Mouse (Mus musculus) hindlimb bud, embryonic 11.5 days (tissue): ENCODE results near the gene Abca14.
"Not testable (repeated sequence)": the region's sequence is repeated elsewhere in the genome, so short reads cannot be mapped to it uniquely, and the experiment has no call there.

Experiments
- DNase-seq: peaks from one replicate; pipeline ENCODE4 v3.0.0-alpha.2; 2012; ENCODE audit warnings: low read depth, low spot score; ENCODE audit errors: extremely low spot score

Gene Abca14

DNA sequence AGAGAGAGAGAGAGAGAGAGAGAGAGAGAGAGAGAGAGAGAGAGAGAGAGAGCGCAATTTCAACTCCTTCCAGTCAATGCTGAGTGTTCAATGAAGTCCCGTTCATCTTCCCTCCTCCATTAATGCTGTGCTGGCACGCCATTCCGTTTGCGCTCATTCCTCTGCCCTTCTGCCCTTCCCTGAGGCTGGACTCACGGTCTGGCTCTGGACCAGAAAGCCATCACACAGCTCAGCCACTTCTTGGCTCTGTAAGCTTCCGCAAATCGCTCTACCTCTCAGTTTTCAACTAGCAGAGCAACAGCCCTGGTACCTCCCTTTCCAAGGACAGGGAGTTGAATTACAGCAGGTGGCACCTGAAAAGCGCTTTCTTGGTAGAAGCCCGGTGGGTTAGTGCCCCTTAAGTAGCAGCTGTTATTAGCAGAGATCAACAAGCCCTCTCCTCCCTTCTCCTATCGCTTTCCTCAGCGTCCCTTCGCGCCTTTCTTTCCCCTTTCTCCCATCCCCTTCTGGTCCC, 2.5 kb upstream of the Abca14 start:
- DNase-seq = no peak

DNA sequence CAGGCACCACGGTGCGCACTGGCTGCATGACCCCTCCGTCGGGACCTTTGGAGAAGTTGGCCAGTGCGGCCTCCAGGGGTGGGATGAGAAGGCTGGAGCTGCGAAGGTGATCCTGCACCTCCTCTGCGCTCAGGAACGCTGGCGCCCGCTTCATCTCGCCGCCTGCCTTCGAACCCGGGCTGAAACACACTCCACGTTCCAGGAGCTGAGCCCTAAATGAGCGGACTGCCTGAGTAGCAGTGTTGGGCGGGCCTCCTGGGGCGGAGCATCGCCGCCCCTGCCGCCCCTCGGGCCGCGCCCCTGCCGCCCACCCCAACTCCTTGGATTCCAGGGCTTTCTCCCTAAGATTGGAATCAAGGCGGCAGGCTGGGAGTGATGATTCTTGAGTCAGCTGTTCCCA, 2.0 kb upstream of the Abca14 start, which contains the start of gene Crym:
TSS of gene Crym (minus strand) at position 341 of the 400 bp plus-strand sequence.
- DNase-seq = no peak

DNA sequence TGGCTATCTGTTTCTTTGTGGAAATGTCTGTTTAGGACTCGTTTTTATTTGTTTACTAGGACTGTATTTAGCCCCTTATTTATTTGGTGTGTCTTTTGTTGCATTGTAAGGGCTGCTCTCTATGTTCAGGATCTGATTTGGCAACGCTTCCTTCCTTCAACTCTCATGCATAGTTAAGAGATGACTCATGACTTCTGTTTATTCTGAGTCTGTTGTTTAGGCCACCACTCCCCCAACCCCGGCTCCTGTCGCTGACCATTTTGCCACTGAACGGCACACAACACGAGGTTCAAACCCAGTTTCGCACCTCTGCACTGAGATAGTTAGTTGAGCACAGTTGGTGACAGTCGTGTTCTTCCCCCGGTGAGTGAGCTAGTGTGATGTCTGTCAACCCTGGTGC, 2.2 kb downstream of the Abca14 start:
- DNase-seq = no peak

DNA sequence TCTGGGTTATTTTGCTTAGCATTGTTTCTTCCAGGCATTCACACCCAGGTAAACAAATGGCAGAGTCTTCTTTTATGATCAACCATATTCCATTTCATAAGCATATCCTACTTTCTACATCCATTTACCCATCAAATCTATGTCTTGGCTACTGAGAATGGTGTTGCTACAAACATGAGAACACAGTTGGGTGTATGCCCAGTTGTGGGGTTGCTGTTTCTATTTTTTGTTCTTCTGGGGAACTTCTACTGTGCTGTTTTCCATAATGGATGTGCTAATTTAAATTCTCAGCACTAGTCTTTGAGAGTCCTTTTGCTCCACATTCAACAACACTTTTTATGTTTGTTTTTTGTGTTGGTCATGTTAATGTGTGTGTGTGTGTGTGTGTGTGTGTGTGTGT, 24.8 kb downstream of the Abca14 start:
- no peak for DNase-seq

DNA sequence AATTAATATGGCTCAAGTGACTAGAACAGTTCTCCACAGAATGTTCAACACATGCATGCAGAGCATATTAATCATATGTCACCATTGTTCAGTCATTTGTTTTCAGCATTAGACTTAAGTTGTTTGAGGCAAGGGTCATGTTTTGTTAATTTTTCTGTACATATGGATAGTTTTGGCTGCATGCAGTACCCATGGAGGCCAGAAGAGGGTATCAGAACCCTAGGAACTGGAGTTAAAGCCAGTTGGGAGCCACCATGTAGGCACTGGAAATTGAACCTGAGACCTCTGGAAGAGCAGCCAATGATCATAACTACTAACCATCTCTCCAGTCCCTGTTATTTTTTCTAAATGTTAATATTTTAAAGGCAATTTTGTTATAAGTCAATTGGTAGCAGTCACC, 37.3 kb downstream of the Abca14 start:
- DNase-seq = no peak

DNA sequence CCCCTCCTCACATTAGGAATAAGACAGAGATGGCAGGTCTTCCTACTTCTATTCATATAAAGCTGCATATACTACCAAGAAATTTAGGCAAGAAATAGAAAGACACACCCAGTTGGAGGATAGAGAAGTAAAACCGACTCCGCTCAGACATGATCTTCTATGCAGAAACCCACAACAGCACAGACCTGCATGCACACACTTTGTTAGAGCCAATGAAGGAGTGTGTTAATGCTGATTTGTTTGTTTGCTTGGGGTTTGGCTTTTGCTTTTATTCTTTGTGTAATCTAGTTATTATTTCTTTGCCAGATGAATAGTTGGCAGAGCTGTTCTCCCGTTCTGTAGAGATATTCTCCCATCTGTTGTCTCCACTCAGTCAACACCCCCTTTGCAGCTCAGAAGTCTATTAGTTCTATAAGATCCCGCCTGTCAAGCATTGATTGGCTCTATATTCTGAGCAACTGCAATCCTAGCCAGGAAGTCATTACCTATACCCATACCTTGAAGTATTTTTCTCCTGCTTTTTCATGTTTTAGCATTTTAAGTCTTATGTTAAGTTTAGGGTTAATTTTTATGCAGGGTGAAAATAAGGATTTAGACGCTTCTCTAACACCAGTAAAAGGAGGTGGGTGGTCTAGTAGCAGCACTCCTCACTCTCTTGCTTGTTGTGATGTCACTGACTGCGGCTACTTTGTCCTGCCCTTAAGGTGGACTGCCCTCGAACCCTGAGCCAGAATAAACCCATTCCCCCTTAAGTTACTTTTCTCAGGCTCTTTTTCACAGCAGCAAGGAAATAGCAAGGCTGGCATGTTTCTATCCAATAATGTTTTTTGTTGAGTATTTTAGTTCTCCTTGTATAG, 67.6 kb downstream of the Abca14 start:
- no peak for DNase-seq

DNA sequence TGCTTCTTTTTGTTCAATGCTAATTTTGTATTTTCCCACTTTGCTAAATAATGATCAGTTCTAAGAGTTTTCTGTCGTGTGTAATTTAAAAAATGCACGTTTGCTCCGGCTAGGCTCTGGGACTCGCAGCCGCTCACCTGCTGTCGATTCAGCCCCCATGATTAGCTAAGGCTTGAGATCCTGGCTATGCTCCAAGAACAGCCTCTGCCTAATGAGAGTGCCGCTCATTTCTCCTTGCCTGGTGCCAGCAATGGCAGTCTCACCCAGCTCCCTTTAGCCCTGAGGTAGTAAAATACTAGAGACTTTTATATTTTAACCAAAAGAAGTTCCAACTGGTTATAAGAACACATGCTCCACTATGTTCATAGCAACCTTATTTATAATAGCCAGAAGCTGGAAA, 68.3 kb downstream of the Abca14 start:
- no peak for DNase-seq

DNA sequence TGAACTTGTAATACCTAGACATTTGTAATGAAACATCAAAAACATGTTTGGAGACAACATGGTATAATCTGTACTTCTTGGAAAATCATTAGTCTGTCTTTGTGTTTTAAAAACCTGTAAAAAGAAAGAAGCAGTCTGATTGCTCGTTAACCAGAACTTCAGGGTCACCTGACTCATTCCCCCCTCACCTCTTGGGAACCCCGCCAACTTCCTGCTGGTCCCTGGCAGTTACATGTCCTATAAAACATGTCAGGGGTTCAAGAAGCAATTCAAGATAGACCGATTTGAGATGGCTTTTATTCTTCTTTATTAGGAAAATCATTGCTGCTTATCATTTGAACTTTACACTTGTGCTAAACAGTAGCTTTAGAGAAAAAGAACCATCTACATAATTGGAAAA, 81.5 kb downstream of the Abca14 start:
- DNase-seq = no peak

DNA sequence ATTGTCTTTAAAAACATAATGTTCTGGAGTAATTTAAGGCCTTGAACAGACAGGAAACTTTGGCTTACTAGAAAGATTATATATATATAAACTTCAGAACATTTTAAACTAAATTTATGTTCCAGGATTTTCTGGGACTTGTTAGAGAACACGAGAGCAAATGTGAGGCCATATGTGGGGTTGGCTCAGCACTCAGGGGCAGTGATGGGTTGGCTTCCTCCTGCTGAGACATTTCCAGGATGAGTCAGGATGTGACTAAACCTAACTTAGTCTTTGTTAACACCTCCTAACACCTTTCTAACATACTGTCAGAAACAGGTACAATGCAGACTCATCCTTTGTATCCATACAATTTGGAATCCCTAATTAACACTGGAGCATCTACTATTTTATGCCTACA, 112.3 kb downstream of the Abca14 start:
- no peak for DNase-seq

DNA sequence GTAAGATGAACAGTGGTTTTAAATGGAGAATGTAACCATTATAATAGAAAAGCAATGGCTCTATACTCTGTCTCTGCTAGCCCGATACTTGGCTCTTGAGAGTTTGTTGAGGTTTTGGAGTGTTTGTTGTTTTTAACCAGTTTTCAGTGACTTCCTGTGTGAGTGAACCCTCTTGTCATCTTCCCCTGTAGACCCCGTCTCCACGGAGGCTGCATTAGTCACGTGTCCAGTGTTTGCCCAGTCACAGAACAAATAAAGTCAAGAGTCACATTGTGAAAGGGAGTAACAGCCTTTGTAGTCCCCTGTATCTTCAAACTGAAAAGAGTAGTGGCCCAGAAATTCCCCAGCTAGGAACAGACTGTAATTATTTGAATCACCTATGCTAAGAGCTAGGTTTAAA, 119.2 kb downstream of the Abca14 start:
- DNase-seq = no peak

DNA sequence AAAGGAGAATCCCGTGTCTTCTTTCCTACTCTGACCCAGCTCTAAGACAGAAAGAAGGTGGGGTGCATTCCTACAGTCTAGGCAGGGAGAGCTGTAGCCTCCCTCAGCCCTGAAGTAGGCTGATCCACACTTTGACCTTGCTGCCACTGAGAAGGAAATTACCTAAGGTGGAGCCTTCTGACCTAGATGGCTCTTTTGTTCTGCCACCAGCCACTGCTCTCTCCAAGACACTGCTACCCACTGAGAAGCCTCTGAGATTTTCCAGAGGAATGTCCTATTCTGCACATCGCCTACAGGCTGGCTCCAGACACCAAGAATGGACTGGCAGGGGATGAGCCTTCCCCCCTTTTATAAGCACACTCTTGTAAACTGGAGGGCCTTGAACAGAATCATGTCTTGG, 122.2 kb downstream of the Abca14 start:
- DNase-seq = not testable (repeated sequence)

DNA sequence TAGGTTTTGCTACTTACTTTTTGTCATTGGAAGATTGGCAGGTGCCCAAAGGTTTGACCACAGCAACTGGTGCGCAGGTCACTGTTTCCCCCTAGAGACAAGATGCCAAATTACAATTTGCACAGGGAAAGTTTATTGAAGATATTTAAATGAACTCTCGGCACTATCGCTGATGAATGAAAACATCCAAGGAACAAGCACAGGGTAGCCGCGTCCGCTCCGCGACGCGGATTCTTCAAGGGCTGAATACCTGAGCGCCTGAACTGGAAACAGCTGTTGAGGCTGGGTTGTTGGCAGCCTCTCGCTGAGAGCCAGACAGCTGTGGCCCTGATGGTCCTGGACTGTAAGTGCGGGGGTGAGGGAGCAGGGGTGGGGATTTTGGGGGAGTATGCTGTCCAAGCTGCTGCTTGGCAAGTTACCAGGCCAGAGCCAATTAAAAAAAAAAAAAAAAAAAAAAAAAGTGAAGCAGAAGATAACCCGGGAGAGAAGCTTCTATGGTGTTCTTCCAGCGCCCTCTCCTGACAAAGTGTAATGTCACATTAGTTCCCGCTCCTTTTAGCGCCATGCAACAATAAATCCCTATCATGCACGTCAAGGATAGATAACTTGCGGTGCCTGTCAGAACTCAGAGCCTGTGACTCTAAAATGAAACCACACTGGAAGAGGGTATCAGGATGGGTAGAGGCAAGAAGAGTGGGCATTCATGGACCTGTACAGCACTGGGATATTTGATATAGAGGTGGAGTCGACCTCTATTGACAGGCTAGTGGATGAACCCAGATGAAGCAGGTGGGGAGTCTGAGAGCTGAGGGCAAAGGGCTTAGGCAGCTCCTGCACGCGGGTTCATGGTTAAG, 123.7 kb downstream of the Abca14 start:
- DNase-seq = no peak

DNA sequence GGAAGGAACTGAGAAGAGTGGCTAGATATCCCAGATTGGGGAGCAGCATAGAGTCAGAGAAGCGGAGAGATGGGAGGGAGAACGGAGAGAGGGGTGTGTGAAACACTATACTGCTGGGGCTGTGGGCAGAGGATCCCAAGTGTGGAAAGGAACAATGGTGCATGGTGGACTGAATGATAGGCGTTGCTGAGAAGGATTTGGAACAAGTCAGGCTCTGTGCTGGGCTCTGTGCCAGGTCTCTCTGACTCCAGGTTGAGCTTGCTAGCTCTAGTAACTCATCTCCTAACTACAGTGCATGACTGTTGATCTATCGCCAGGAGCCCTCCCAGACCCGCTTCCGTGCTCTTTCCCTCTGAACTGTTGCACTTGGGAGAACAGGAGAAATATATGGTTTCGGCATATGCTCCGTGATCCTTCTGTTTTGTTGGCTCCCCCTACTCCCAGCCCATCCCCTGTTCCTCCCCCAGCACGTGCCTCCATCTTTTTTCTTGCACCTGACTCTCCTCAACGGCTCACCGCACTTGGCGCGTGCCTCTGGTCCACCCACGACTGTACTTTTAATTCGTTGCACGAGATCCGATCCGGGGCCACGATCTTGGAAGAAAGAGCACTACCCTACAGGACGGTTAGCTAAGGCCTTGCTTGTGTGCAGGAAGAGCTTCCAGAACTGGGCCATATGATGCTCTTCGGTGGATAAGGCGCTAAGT, 124.5 kb downstream of the Abca14 start, which contains the start of gene Abca15:
TSS of gene Abca15 (plus strand) at position 584 of the 707 bp plus-strand sequence.
- no peak for DNase-seq

DNA sequence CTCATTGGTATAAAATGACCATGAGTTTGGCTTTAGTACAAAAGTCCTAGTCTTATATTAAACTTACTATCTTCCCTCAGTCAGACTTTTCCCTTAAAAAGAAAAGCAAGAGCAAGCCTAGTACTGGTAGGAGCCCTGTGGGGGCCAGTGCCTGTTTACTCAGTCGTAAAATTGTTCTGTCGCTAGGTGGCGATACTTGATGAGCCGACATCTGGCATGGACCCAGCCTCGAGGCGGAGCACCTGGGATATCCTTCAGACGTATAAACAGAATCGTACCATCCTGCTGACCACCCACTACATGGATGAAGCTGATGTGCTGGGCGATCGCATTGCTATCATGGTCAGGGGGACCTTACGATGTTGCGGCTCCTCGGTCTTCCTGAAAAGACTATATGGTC, 157.4 kb downstream of the Abca14 start:
- no peak for DNase-seq
